Mouse (Mus musculus): ENCODE results near the gene Vmn1r18.
"Not testable (repeated sequence)": the region's sequence is repeated elsewhere in the genome, so short reads cannot be mapped to it uniquely, and the experiment has no call there.

Gene Vmn1r18

GRCm38 (mm10) chr6:57395683-57396082 is at the start of gene Vmn1r18:
Gene Vmn1r18 (minus strand): TSS chr6:57395783.
- DNase-seq (ENCODE audit: low spot score in 2 of 2), result no peak

DNA sequence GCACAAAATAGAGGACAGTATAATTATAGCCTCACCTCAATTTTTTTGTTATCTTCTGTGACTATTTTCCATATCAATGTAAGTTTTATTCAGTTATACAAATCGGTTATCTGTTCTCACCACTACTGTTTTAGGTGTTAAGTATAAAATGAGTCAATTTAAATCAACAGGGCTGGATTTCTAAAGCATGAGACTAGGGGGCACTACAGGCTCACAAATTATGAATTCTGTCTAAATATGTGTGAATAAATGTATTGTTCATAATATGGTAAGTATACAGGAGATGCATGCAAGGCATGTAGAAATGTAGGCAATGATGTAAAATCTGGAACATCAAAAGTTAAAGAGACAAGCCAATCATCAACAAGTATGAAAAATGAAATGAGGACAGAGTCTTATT is 35.6 kb upstream of the Vmn1r18 start:
- DNase-seq (ENCODE audit: low spot score in 2 of 2), result no peak

GRCm38 (mm10) chr6:57428630-57429029 is 33.0 kb upstream of the Vmn1r18 start, which contains the start of gene Vmn1r20:
Gene Vmn1r20 (plus strand): TSS chr6:57428930.
- no peak for DNase-seq (ENCODE audit: low spot score in 2 of 2)

GRCm38 (mm10) chr6:57403480-57403879 is 7.9 kb upstream of the Vmn1r18 start, which contains the start of gene Vmn1r19:
Gene Vmn1r19 (plus strand): TSS chr6:57403780.
- not testable (repeated sequence) for DNase-seq (ENCODE audit: low spot score in 2 of 2)

DNA sequence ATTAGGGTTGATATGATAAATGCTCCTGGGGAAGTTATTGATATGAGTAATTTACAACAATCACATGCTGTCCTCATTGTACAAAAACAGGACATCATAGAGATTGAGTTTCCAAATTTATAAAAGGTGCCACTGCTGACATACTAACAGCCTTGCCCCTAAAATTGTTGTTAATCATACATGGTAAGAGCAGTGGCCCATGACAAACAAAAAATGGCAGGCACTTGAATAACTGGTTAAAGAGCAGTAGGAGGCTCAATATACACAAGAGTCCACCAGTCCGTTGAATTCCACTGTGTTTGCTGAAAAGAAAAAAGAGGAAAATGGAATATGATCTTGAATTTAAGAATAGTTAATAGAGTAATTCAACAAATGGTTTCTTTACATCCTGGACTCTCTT is 28.1 kb downstream of the Vmn1r18 start:
- DNase-seq (ENCODE audit: low spot score in 2 of 2), result no peak

GRCm38 (mm10) chr6:57365866-57366265 is 29.7 kb downstream of the Vmn1r18 start:
- not testable (repeated sequence) for DNase-seq (ENCODE audit: low spot score in 2 of 2)

- DNase-seq (ENCODE audit: low spot score in 2 of 2), result no peak
Observed at GRCm38 (mm10) chr6:57363627-57364026, 32.0 kb downstream of the Vmn1r18 start, which contains the start of gene Vmn1r17. Gene Vmn1r17 (minus strand): TSS chr6:57363727.

DNA sequence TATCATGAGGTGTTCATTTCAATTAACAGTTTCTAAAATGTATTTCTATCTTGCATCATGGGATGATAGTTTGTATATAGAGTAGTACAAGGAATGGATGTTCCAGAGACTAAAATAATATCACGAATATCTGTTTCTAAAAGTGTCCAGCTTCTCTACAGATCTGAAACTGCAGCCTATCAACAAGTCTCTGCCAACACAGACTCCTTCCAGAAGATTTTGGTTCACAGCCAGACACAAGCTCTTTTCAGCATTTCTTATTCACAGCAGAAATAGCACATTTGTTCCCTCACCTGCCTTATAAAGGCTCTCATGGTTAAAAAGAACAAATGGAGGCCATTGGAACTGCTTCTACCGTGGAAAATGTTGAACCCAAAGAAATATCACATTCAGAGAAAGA is 38.7 kb downstream of the Vmn1r18 start:
- no peak for DNase-seq (ENCODE audit: low spot score in 2 of 2)

DNA sequence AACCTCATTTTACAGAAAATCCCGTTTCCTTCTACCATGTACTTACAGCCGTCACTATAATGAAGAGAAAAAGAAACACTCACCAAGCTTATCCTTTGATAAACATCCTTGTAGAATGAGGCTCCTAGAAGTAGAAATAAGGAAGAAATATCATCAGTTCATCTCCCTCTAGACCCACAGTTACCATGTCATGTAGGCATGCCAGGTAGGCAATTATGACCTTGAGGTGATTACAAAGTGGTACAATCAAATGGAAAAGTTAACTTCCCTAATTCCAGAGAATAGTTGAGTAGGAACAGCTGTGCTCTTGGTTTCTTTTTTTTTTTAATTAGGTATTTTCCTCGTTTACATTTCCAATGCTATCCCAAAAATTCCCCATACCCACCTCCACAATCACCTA is 66.2 kb downstream of the Vmn1r18 start, which contains the start of gene Vmn1r16:
TSS of gene Vmn1r16 (minus strand) at position 101 of the 400 bp plus-strand sequence.
- no peak for DNase-seq (ENCODE audit: low spot score in 2 of 2)

Data from urinary bladder, adult 18-20 months (tissue).